Mouse (Mus musculus) heart, postnatal 14 days (tissue): Measurements from ENCODE around the gene Tpx2. TPM values are rescaled to one million over a fixed set of nuclear protein-coding genes. Genes with fewer than 3 reads are reported as not detected.

ENCODE experiments used
- DNase-seq, 2 experiments: peaks; one replicate each; pipeline ENCODE4 v3.0.0; 2021 to 2022
- intact Hi-C: fragments of 180-260 bp; cut with DNase I; formaldehyde crosslinking; loops from one replicate; pipeline ENCODE4 v1.15.1; 2025
- microRNA-seq, 2 experiments: library from miRNA; unstranded; fragments of <30 nt; microRNA quantifications; one replicate each; pipeline ENCODE4 v1.2.0; 2021 to 2022
- total RNA-seq, 2 experiments: library from RNA; stranded (reverse); gene quantifications; 2 replicates each; pipeline ENCODE4 v1.2.3; 2021

Tpx2 gene
- total RNA-seq, 2 experiments from 2014 or later: 4.4 to 8.5 TPM

GRCm38 (mm10) chr2:152931456-152932160 lies 83.8 kb downstream of the Tpx2 start:
- DNase-seq: no peak
- intact Hi-C loops: no loop called here

DNA sequence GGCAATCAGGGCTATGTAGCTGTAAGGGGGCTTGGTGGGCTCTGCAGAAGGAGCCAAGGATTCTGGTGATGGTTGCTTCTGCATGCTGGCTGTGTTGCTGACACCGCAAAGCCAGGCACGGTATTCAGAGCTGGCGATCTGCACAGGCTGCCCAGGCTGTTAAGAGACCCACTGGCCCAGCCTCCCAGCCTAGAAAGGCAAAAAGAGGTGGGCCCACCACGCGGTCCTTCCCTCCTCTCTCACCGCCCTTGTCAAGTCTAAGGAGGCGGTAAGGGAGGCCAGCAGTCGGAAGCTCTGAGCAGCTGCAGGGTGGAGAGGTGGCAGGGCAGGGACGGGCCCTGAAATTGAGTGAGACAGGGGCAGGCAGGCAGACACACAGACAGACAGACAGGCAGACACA lies 85.3 kb downstream of the Tpx2 start, which contains the start of gene Foxs1:
Foxs1 (minus strand) TSS at position 161 of the 400 bp plus-strand sequence.
- peak; percentile 64 to 68 for DNase-seq
- intact Hi-C loops: loop anchor here (1.0 kb wide), 1 partner anchor 19 kb away; no protein-coding TSS in a partner anchor

- intact Hi-C loops: loop anchor here (1.0 kb wide), 1 partner anchor 19 kb away; no protein-coding TSS in a partner anchor
- DNase-seq: peak; percentile 80 to 84
Observed at GRCm38 (mm10) chr2:152933614-152934013, 85.8 kb downstream of the Tpx2 start.

DNA sequence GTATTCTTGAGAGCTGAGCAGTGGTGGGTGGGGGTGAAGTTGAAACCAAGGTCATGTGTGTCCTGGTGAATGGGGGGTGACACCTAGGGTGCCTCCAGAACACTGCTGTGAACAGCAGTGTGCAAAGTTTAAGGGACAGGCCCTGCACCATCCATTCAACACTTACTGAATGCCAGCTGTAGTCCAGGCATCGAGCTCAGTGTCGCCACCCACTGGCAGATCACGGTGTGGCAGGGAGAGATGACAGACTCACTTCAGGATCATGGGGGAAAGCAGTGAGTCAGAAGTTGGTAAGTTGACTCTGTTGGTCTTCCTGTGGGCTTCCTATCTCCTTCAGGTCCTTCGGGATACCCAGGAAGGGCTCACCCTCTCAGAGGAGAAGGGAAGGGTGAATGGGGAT lies 92.1 kb downstream of the Tpx2 start:
- peak in 1 of 2 experiments; percentile 69 for DNase-seq
- intact Hi-C loops: no loop called here

DNA sequence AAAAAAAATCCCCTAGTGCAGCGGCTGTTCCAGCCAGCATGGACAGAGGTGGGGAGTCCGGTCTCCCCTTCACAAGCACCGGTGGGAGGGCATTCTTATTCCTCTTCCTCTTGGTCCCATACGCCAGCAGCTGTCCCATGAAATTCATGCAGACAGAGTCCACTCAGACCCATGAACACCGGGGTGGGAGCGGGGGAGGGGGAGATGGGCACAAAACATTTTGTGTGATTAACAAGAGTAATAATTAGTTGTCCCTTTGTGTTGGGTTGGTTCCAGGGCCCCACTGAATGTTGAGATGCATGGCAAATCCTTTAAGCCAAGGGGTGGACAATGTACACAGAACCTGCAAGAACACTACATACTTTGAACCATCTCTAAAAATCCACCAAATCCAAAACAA lies 93.3 kb downstream of the Tpx2 start:
- intact Hi-C loops: no loop called here
- no peak for DNase-seq

DNA sequence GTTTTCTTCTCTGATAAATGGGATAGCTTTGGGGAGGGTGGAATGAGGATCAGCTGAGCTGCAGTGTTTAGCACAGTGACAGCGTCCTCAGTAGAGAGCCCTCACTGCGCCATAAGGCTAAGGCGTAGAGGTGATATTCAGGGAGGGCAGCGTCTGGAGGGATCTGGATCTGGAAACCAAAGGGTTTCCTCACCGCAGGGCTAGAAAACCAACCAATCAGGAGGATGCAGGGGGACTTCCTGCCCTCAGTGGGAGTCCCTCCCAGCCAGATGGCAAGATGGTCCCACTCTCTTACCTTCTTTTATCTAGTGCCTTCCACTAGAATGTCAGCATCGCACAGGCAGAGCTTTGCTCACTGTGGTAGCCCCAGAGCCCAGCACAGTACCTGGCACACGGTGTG lies 94.0 kb downstream of the Tpx2 start:
- intact Hi-C loops: no loop called here
- no peak for DNase-seq

DNA sequence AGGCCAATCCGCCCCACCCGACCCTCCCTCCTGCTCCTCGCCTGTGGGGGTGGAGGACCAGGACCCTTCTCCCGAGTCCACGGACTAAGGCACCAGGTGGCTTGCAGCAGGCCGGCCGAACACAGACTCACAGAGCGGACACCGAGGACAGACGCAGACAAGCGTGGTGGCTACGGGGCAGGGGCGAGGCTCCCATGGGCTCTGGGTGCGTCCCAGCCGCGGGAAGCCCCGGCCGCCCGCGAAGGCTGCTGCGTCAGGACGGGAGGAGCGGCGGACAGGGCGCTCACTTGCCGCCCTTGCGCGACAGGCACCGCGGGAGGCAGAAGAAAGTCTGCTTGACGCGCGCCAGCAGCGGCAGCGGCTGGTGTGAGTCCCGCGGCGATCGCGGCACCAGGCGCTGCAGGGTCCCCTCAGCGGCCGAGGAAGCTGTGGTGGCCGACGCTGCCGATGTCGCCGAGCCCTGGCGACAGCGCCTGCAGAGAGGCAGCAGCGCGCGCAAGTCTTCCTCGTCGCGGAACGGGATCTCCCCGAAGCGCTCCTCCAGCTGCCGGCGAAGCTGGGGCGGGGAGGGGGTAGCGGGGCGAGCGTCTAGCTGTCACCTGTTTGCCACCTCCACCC lies 95.2 kb downstream of the Tpx2 start:
- no peak for DNase-seq
- intact Hi-C loops: no loop called here

- intact Hi-C loops: no loop called here
- DNase-seq: no peak
Observed at GRCm38 (mm10) chr2:152943568-152943967, 95.8 kb downstream of the Tpx2 start.

DNA sequence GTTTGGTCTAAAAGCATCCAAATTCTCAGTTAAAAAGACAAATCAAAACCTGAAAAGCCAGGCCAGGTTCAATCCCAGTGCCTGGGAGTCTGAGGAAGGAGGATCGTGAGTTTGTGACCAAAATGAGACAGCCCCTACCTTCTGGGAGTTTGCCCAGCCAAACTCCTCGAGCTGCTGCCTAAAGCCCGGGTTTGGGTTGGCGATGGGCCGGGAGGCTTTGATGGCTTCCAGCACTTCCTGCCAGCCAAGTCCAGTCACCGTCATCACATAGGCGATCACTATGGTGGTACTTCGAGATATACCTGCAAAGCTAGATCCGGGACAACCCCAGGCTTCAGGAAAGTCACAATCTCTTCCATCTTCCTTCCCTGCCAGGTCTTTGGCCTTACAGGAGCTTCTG lies 96.2 kb downstream of the Tpx2 start:
- DNase-seq: no peak
- intact Hi-C loops: no loop called here

Small RNA genes lying within 50 kb of the gene (microRNA-seq; reads per million reads assigned to microRNA genes)
- gene Mir5622: 0 to 2.4 reads per million in 2 experiments

Other genes with a start within 250 kb of the Tpx2 start
- gene Defb45, start 248.6 kb upstream of the Tpx2 start, total RNA-seq: not detected
- not detected for gene Defb36, start 243.6 kb upstream of the Tpx2 start, total RNA-seq
- not detected for gene Defb25, start 224.9 kb upstream of the Tpx2 start, total RNA-seq
- 10 to 100 TPM in 1 of 2 experiments, 1 to 10 TPM in 1; 9.1 to 11.9 TPM for gene Rem1, start 221.0 kb upstream of the Tpx2 start, total RNA-seq
- 10 to 100 TPM; 38.7 to 42.4 TPM for gene H13, start 178.5 kb upstream of the Tpx2 start, total RNA-seq
- gene Mcts2, start 160.9 kb upstream of the Tpx2 start, total RNA-seq: 10 to 100 TPM; 17.4 to 18.7 TPM
- gene Id1, start 111.7 kb upstream of the Tpx2 start, total RNA-seq: 10 to 100 TPM; 82.1 to 85.3 TPM
- 10 to 100 TPM; 17.8 to 19.1 TPM for gene Cox4i2, start 93.8 kb upstream of the Tpx2 start, total RNA-seq
- gene Bcl2l1, start 16.2 kb upstream of the Tpx2 start, total RNA-seq: 10 to 100 TPM; 79.8 to 92.2 TPM
- gene Mylk2, start 63.4 kb downstream of the Tpx2 start, total RNA-seq: under 1 TPM; 0.34 to 0.41 TPM
- gene Foxs1, start 85.2 kb downstream of the Tpx2 start, total RNA-seq: 1 to 10 TPM; 6.0 to 6.7 TPM
- under 1 TPM in 1 of 2 experiments, not detected in 1; 0.22 TPM for gene Dusp15, start 103.7 kb downstream of the Tpx2 start, total RNA-seq
- gene Ttll9, start 114.5 kb downstream of the Tpx2 start, total RNA-seq: not detected
- gene Pdrg1, start 167.5 kb downstream of the Tpx2 start, total RNA-seq: 10 to 100 TPM; 91.1 to 98.4 TPM
- not detected for gene Xkr7, start 183.9 kb downstream of the Tpx2 start, total RNA-seq
- gene Ccm2l, start 218.0 kb downstream of the Tpx2 start, total RNA-seq: 10 to 100 TPM; 23.1 to 25.4 TPM